In the genomic region with DNA sequence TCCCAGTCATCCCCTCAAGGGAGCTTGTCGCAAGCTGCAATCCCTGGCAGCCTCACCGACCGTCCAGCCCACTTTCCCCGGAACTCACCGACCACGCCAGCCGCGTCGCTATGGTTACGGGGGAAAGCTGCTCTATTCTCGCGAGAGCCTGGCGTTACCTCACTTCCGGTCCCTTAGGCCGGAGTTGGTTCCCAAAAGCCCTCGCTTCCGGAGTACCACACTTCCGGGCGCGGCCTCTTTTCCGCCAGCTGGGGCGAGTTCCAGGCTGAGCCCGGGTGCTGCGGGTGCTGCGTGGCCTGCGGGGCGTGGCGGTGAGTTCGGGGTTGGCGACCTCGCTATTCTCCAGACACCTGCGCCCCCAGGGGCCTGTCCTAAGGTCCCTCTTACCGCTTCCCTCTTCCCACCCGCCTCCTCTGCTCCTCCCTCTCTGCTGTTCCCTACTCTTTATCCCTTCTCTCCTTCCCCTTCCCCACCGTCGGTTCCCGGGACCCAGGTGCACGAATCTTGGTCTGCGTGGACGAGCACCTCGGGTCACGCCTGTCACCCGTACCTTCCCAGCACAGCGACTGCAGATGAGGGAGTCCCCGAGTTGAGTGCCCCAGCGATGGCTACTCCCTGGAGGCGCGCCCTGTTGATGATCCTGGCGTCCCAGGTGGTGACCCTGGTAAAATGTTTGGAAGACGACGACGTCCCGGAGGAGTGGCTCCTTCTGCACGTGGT, we compare ENCODE assay signal across 8 mouse cellular contexts. TPM values are rescaled to one million over a fixed set of nuclear protein-coding genes. Genes with fewer than 3 reads are reported as not detected.
A peak's percentile ranks its signal among the peaks of the same experiment; 100 is the strongest.
DNase-seq lines count a peak whose midpoint lies in the region; ATAC-seq and TF ChIP-seq lines count a peak whose summit lies in the region.

A gene (minus strand): TSS at position 150 of the 720 bp plus-strand sequence.
A gene (plus strand): TSS at position 176 of the 720 bp plus-strand sequence.

- no peaks in the 10 kb centered on the region for H3K27me3 ChIP-seq in C2C12 (ENCODE audit: control insufficient read depth, insufficient read depth, insufficient read length)
- no peaks in the 10 kb centered on the region for H3K27me3 ChIP-seq in erythroblast, embryonic 14.5 days (ENCODE audit: control insufficient read depth)
- H3K27me3 ChIP-seq in heart, embryonic 12.5 days (replicated peaks), result no peaks in the 10 kb centered on the region
- H3K27me3 ChIP-seq in kidney, postnatal 0 days (ENCODE audit: insufficient read depth, low read length), result no peaks in the 10 kb centered on the region
- no peaks in the 10 kb centered on the region for H3K27me3 ChIP-seq in liver, embryonic 11.5 days (replicated peaks; ENCODE audit: control insufficient read depth, insufficient read depth, low read length)
- no peaks in the 10 kb centered on the region for H3K27me3 ChIP-seq in stomach, embryonic 14.5 days (ENCODE audit: control insufficient read depth, insufficient read depth, low read length)

- DNase-seq in brain, embryonic 14.5 days (ENCODE audit: low read depth), result peak; percentile 99
- peak; percentile 99 for DNase-seq in kidney, postnatal 0 days (ENCODE audit: low spot score)
- peak; percentile 98 for DNase-seq in liver, embryonic 11.5 days (ENCODE audit: low spot score)
- DNase-seq in naive thymus-derived CD4-positive, alpha-beta T cell, adult 2 months (ENCODE audit: low read depth), result peak; percentile 98

- H3K4me1 ChIP-seq in erythroblast, embryonic 14.5 days (ENCODE audit: control insufficient read depth), result peaks cover 27% of the 10 kb centered on the region
- H3K4me1 ChIP-seq in heart, embryonic 12.5 days (replicated peaks), result peaks cover 16% of the 10 kb centered on the region
- H3K4me1 ChIP-seq in kidney, postnatal 0 days (replicated peaks; ENCODE audit: insufficient read depth, low read length), result 0 out of 2 replicates have a peak, but pooled peaks cover 4% of the 10 kb centered on the region
- peaks cover 6% of the 10 kb centered on the region for H3K4me1 ChIP-seq in liver, embryonic 11.5 days (replicated peaks; ENCODE audit: control insufficient read depth, insufficient read depth, low read length)
- H3K4me1 ChIP-seq in stomach, embryonic 14.5 days (ENCODE audit: control insufficient read depth, insufficient read depth, low read length), result peaks cover 16% of the 10 kb centered on the region

- no peaks in the 10 kb centered on the region for H3K9me3 ChIP-seq in erythroblast, embryonic 14.5 days (ENCODE audit: control insufficient read depth, low read length)
- H3K9me3 ChIP-seq in heart, embryonic 12.5 days (replicated peaks), result no peaks in the 10 kb centered on the region
- no peaks in the 10 kb centered on the region for H3K9me3 ChIP-seq in kidney, postnatal 0 days (replicated peaks; ENCODE audit: low read length)
- H3K9me3 ChIP-seq in liver, embryonic 11.5 days (ENCODE audit: control insufficient read depth, low read length), result no peaks in the 10 kb centered on the region
- H3K9me3 ChIP-seq in stomach, embryonic 14.5 days (ENCODE audit: control insufficient read depth, low read depth, low read length), result no peaks in the 10 kb centered on the region

- peak; percentile 98 for ATAC-seq in heart, embryonic 12.5 days (ENCODE audit: insufficient number of reproducible peaks, low FRiP score)
- ATAC-seq in kidney, postnatal 0 days (replicated peaks; ENCODE audit: low FRiP score, low read depth), result peak; percentile 98
- ATAC-seq in liver, embryonic 11.5 days (replicated peaks; ENCODE audit: low FRiP score), result peak; percentile 96
- ATAC-seq in stomach, embryonic 14.5 days (ENCODE audit: insufficient number of reproducible peaks, insufficient read depth, low FRiP score, low read depth), result peak; percentile 99

- WGBS in heart, embryonic 12.5 days, result under 1% methylated on average over 54 of the region's 54 CpGs
- under 1% methylated on average over 54 of the region's 54 CpGs for WGBS in kidney, postnatal 0 days
- WGBS in liver, embryonic 11.5 days, result under 1% methylated on average over 53 of the region's 54 CpGs
- under 1% methylated on average over 54 of the region's 54 CpGs for WGBS in stomach, embryonic 14.5 days

- peak within 1 kb of the TSS; percentile 96 for H3K4me2 ChIP-seq in heart, embryonic 12.5 days
- peak within 1 kb of the TSS; percentile 94 for H3K4me2 ChIP-seq in kidney, postnatal 0 days (ENCODE audit: low read length)
- peak within 1 kb of the TSS; percentile 84 for H3K4me2 ChIP-seq in liver, embryonic 11.5 days
- H3K4me2 ChIP-seq in stomach, embryonic 14.5 days (replicated peaks; ENCODE audit: low read depth, low read length), result peak within 1 kb of the TSS; percentile 94

- H3K79me2 ChIP-seq in C2C12 (ENCODE audit: control insufficient read depth, insufficient read depth), result peaks cover 28% of the 10 kb centered on the region

- peaks cover 18% of the 10 kb centered on the region for H3K79me3 ChIP-seq in C2C12 (ENCODE audit: low read depth)

- H3K27ac ChIP-seq in heart, embryonic 12.5 days (ENCODE audit: poor library complexity, severe bottlenecking), result peak within 1 kb of the TSS; percentile 72
- peak within 1 kb of the TSS; percentile 84 for H3K27ac ChIP-seq in kidney, postnatal 0 days
- H3K27ac ChIP-seq in liver, embryonic 11.5 days (ENCODE audit: low read depth, low read length), result peak within 1 kb of the TSS; percentile 62; the same call in 1 of the 2 replicates
- peak within 1 kb of the TSS; percentile 45; the same call in 1 of the 2 replicates for H3K27ac ChIP-seq in stomach, embryonic 14.5 days (ENCODE audit: low read length)

- no peak for TF ChIP-seq CTCF in C2C12 (IDR thresholded peaks at IDR 0.05; ENCODE audit: control insufficient read depth, insufficient read depth, insufficient read length)
- no peak for TF ChIP-seq CTCF in brain, embryonic 14.5 days (IDR thresholded peaks at IDR 0.05; ENCODE audit: borderline replicate concordance, extremely low read depth, insufficient read depth, insufficient read length)
- TF ChIP-seq CTCF in kidney, postnatal 0 days (IDR thresholded peaks at IDR 0.05; ENCODE audit: low read depth), result no peak; the same call in 1 of the 2 replicates

- peak within 1 kb of the TSS; percentile 75 for H3K4me3 ChIP-seq in C2C12 (ENCODE audit: insufficient read depth, poor library complexity, severe bottlenecking)
- peak within 1 kb of the TSS; percentile 68 for H3K4me3 ChIP-seq in erythroblast, embryonic 14.5 days (replicated peaks)
- peak within 1 kb of the TSS; percentile 95 for H3K4me3 ChIP-seq in heart, embryonic 12.5 days
- H3K4me3 ChIP-seq in kidney, postnatal 0 days (replicated peaks; ENCODE audit: low read depth, low read length), result peak within 1 kb of the TSS; percentile 85
- H3K4me3 ChIP-seq in liver, embryonic 11.5 days (ENCODE audit: low read depth, low read length), result peak within 1 kb of the TSS; percentile 81
- peak within 1 kb of the TSS; percentile 86 for H3K4me3 ChIP-seq in stomach, embryonic 14.5 days (ENCODE audit: low read depth, low read length)

- H3K9ac ChIP-seq in heart, embryonic 12.5 days, result peak within 1 kb of the TSS; percentile 92
- H3K9ac ChIP-seq in kidney, postnatal 0 days (ENCODE audit: low read depth, low read length), result peak within 1 kb of the TSS; percentile 87
- peak within 1 kb of the TSS; percentile 77 for H3K9ac ChIP-seq in liver, embryonic 11.5 days (ENCODE audit: low read depth, low read length)
- peak within 1 kb of the TSS; percentile 81 for H3K9ac ChIP-seq in stomach, embryonic 14.5 days (replicated peaks; ENCODE audit: low read depth, low read length)

- TF ChIP-seq POLR2A in brain, embryonic 14.5 days (IDR thresholded peaks at IDR 0.05; ENCODE audit: borderline replicate concordance, extremely low read depth, insufficient read depth, insufficient read length, poor library complexity, severe bottlenecking), result no peak; the same call in 1 of the 2 replicates

- H3ac ChIP-seq in C2C12 (ENCODE audit: control insufficient read depth, insufficient read length, low read depth), result peak within 1 kb of the TSS; percentile 96

- H3K36me3 ChIP-seq in C2C12 (ENCODE audit: control insufficient read depth, insufficient read depth), result peaks cover 33% of the 10 kb centered on the region
- peaks cover 45% of the 10 kb centered on the region for H3K36me3 ChIP-seq in erythroblast, embryonic 14.5 days (ENCODE audit: control insufficient read depth)
- H3K36me3 ChIP-seq in heart, embryonic 12.5 days, result peaks cover 12% of the 10 kb centered on the region
- peaks cover 4% of the 10 kb centered on the region; the same call in 1 of the 2 replicates for H3K36me3 ChIP-seq in kidney, postnatal 0 days (ENCODE audit: insufficient read depth, low read length)
- peaks cover 11% of the 10 kb centered on the region; the same call in 1 of the 2 replicates for H3K36me3 ChIP-seq in liver, embryonic 11.5 days (ENCODE audit: control insufficient read depth, insufficient read depth, low read length)
- H3K36me3 ChIP-seq in stomach, embryonic 14.5 days (ENCODE audit: control insufficient read depth, insufficient read depth, low read length), result peaks cover 18% of the 10 kb centered on the region

TF ChIP-seq in C2C12, 6 proteins besides CTCF, POLR2A, EP300 and RAD21:
- no peak for TF ChIP-seq FOSL1 (IDR thresholded peaks at IDR 0.05; ENCODE audit: insufficient read depth, low read length, poor library complexity, severe bottlenecking)
- TF ChIP-seq MAX (IDR thresholded peaks at IDR 0.05), result peak; percentile 65
- TF ChIP-seq CEBPB (IDR thresholded peaks at IDR 0.05; ENCODE audit: low read depth), result peak; percentile 2

RNA-seq across cellular contexts. Expression of the first gene that starts in this region (rescaled TPM):
- polyA plus RNA-seq in C2C12 (2012; fragmentation: generic; extraction: Trizol), result 5.6 TPM
- 4.7 and 5.1 TPM in 2 replicates for polyA plus RNA-seq in brain, embryonic 14.5 days (2012; rRNA removed)
- polyA plus RNA-seq in erythroblast, embryonic 14.5 days (2012), result not detected in 2 replicates
- polyA plus RNA-seq in heart, embryonic 12.5 days (2016; fragmentation: Nextera tagmentation; extraction: Ambion mirVana), result 3.9 and 4.1 TPM in 2 replicates
- polyA plus RNA-seq in kidney, postnatal 0 days (2015; fragmentation: Nextera tagmentation; extraction: Ambion mirVana), result 10.1 and 16.3 TPM in 2 replicates
- 2.0 and 2.9 TPM in 2 replicates for polyA plus RNA-seq in liver, embryonic 11.5 days (2014; fragmentation: Nextera tagmentation; extraction: Ambion mirVana)
- polyA plus RNA-seq in stomach, embryonic 14.5 days (2014; fragmentation: Nextera tagmentation; extraction: Ambion mirVana), result 6.2 and 6.7 TPM in 2 replicates

RNA-seq across cellular contexts. Expression of the second gene that starts in this region (rescaled TPM):
- polyA plus RNA-seq in C2C12 (2012; fragmentation: generic; extraction: Trizol), result 10.3 TPM
- polyA plus RNA-seq in brain, embryonic 14.5 days (2012; rRNA removed), result 18.7 and 22.3 TPM in 2 replicates
- polyA plus RNA-seq in erythroblast, embryonic 14.5 days (2012), result 0.07 and 0.19 TPM in 2 replicates
- polyA plus RNA-seq in heart, embryonic 12.5 days (2016; fragmentation: Nextera tagmentation; extraction: Ambion mirVana), result 35.7 and 37.1 TPM in 2 replicates
- polyA plus RNA-seq in kidney, postnatal 0 days (2015; fragmentation: Nextera tagmentation; extraction: Ambion mirVana), result 41.6 and 43.0 TPM in 2 replicates
- polyA plus RNA-seq in liver, embryonic 11.5 days (2014; fragmentation: Nextera tagmentation; extraction: Ambion mirVana), result 19.9 and 22.2 TPM in 2 replicates
- 35.5 and 40.5 TPM in 2 replicates for polyA plus RNA-seq in stomach, embryonic 14.5 days (2014; fragmentation: Nextera tagmentation; extraction: Ambion mirVana)

Comparison
In these comparisons a context has a peak if more than half of its experiments do, and no peak if none do; other contexts are left out.
1. Peak in every context shown above with its lines: DNase-seq, ATAC-seq, H3K4me3 ChIP-seq and H3K27ac ChIP-seq.